Mouse (Mus musculus) ovary, postnatal 36 days (tissue): ENCODE results near the gene Mta2.

Experiments used
- DNase-seq: peaks from one replicate; pipeline ENCODE4 v3.0.0; 2022; ENCODE audit warnings: low spot score, mixed read lengths

Gene Mta2

GRCm38 (mm10) chr19:8929224-8930088 is 12.2 kb upstream of the Mta2 start, which contains the start of the genes Rom1 and Eml3:
Gene Rom1 (minus strand): TSS chr19:8929356.
Gene Eml3 (plus strand): TSS chr19:8929552.
- DNase-seq, result peak; percentile 87

- no peak for DNase-seq
Observed at GRCm38 (mm10) chr19:8930117-8930516, 11.6 kb upstream of the Mta2 start.

- DNase-seq, result no peak
Observed at GRCm38 (mm10) chr19:8930771-8931170, 10.9 kb upstream of the Mta2 start.

DNA sequence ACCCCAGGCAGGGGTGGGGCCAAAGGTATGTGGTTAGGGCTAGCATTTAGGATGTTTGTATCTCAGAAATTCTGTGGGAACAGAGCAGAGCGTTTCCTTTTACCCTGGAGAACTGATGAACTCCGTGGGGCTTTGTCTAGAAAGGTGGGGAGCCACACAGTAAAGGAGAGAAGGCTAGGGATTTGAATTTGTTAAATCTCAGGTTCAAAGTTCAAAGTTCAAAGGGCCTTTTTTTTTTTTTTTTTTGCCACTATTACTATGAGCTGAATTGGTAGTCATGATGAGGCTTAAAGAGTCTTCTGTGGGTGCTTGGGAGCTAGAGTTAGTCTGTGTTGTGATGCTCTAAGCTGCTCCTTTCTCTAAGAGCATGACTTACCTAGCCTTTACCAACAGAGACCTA is 4.9 kb upstream of the Mta2 start:
- no peak for DNase-seq

DNA sequence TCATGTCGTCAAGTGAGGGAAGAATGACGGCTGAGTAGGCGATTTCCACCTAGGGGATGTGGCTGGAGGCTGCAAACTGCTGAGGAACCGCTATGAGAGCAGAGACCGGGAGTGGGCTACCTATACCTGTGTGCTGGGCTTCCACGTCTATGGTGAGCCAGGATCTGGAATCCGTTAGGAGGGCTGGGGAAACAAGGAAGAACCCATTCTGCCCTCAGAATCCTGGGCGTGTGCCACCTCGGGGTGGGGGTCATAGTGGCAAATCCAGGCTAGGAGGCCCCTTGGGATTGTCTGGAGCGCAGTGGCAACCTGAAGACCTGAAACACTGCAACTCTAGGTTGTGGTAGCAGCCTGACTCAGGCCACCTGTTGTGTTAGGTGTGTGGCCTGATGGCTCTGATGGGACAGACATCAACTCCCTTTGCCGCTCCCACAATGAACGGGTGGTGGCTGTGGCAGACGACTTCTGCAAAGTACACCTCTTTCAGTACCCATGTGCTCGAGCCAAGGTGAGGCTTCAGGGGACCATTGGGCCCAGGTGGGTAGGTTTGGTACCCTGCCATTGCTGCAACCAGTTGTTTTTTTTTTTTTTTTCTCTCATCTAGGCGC is 1.0 kb upstream of the Mta2 start:
- DNase-seq, result no peak

DNA sequence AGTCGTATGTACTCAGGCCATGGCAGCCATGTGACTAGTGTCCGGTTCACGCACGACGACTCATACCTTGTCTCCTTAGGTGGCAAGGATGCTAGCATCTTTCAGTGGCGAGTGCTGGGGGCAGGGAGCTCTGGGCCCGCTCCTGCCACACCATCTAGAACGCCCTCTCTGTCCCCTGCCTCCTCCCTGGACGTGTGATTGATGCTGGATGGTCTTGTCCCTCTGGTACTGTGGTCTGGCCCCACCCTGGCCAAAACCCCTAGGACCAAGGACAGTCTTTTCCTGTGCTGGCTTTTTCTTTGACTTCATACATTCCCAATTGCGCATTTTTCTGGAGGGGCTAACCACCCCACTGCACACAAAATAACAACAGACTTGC is 550 bp upstream of the Mta2 start:
- no peak for DNase-seq

DNA sequence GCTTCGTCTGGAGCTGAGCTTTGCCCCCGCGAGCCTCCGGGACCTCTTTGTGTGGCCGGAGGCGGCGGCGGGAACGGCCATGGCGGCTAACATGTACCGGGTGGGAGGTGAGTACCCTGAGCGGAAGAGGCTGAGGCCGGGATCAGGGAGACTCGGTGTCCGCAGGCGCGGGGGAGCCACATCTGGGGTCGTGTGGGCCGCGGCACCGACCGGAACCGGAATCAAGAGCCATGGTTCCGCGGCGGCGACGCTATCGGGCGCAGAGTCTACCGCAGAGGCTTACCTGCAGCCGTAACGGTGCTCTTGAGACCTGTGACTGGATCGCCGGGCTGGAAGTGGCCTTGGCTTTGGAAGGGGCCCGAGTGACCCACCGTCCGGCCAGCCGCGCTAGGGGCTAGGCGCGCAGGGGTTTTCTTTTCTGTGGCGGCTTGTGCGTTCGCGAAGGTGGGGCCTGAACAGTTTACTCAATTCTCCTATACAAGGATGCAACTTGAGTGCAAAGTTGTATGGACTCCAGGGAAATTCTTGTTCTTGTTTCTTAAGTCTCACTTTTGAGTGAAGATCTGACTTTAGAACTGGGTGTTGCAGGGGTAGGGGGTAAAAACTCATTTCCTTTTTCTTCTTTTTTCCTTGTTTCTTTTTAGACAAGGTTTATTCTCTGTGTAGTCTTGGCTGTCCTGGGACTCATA is 745 bp downstream of the Mta2 start:
- DNase-seq, result no peak

- no peak for DNase-seq
Observed at GRCm38 (mm10) chr19:8943047-8943446, 1.4 kb downstream of the Mta2 start.

DNA sequence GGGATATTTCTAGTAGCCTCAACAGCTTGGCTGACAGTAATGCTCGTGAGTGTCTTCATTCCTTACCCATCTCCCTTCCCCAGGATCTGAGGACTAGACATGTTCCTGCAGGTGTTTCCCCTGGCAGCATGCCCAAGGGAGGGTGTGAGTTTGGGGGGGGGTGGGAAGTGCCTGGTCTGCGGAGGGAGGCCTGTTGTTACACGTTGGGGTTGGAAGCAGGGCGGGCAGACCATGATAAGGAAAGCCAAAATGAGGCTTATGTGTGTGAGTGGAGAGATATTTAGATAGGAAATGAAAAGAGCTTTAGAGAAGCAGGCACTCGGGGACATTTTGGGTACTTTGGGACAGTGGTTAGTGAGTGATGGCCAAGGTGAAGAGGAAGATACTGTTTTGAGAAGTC is 2.4 kb downstream of the Mta2 start:
- no peak for DNase-seq

DNA sequence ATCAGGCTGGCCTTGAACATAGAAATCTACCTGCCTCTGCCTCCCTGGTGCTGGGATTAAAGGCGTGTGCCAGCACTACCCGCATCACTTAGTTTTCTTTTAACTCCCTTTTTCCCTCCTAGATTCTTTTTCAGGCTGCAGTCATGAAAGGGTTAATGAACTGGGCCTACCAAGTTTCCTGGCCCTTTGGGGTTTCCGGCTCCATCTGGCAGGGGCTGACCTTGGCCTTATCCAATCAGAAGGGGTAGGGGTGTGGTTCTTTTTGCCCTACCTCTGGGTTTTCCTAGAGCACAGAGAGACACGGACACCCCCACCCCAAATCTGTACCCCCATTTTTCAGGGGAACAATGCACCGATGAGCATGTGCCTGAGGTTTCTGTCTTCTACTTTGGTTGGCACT is 3.1 kb downstream of the Mta2 start:
- peak; percentile 68 for DNase-seq

GRCm38 (mm10) chr19:8945251-8945650 is 3.6 kb downstream of the Mta2 start:
- no peak for DNase-seq

- DNase-seq, result no peak
Observed at GRCm38 (mm10) chr19:8946929-8947328, 5.3 kb downstream of the Mta2 start.

DNA sequence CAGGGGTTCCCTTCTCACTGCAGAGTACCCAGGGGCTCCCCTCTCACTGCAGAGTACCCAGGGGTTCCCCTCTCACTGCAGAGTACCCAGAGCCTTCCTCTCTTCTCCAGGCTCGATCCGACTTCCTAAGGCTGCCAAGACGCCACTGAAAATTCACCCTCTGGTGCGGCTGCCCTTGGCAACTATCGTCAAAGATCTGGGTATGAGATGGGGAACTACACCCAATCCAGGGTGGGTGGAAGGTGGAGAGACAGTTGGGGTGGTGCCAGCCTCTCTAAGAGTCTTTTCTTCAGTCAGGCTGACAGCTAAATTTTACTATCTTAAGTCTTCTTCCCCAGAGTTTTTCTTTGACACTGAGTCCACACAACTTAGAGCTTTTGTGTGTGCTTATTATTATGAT is 8.5 kb downstream of the Mta2 start:
- DNase-seq, result no peak

DNA sequence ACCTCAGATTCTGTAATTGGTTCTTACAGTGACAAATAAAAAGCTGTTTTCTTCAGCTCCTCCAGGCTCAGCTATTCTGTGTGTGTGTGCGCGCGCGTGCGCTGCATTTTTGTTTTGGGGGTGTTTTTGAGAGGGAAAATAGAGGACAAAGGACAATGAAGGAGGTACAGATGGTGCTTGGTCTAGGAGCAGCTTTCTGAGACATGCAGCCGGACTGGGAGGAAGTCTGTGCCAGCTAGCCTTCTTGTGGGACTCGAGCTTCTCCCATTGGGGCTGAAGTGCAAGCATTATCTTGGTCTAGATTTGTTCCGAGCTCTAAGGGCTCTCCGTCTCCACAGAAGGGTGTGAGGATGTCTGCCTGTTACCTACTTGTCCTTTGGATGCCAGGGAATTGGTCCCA is 10.6 kb downstream of the Mta2 start:
- no peak for DNase-seq

GRCm38 (mm10) chr19:8953135-8954039 is 11.7 kb downstream of the Mta2 start, which contains the start of gene Tut1:
Gene Tut1 (plus strand): TSS chr19:8953847.
- peak; percentile 82 for DNase-seq

- DNase-seq, result no peak
Observed at GRCm38 (mm10) chr19:8954171-8954570, 12.5 kb downstream of the Mta2 start.

DNA sequence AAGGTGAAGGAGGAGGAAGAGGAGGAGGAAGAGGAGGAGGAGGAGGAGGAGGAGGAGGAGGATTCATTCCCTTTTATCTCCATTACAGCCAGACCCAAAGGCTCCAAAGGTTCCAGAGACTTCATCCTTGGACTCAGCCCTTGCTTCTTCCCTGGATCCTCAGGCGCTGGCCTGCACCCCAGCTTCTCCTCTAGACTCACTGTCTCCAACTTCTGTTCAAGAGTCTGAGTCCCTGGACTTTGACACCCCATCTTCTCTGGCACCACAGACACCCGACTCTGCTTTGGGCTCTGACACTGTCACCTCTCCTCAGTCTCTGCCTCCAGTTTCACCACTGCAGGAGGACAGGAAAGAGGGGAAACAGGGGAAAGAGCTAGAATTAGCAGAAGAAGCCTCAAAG is 20.6 kb downstream of the Mta2 start:
- no peak for DNase-seq

DNA sequence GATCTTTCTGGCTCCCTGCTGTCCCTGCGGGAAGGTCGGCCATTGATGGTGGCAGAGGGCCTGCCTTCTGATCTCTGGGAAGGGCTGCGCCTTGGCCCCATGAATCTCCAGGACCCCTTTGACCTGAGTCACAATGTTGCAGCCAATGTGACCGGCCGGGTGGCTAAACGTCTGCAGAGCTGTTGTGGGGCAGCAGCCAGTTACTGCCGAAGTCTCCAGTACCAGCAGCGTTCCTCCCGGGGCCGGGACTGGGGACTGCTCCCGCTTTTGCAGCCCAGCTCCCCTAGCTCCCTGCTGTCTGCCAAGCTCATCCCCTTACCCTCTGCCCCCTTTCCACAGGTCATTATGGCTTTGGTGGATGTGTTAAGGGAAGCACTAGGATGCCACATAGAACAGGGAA is 23.4 kb downstream of the Mta2 start:
- DNase-seq, result no peak

GRCm38 (mm10) chr19:8965771-8966170 is 24.1 kb downstream of the Mta2 start:
- DNase-seq, result peak; percentile 52

DNA sequence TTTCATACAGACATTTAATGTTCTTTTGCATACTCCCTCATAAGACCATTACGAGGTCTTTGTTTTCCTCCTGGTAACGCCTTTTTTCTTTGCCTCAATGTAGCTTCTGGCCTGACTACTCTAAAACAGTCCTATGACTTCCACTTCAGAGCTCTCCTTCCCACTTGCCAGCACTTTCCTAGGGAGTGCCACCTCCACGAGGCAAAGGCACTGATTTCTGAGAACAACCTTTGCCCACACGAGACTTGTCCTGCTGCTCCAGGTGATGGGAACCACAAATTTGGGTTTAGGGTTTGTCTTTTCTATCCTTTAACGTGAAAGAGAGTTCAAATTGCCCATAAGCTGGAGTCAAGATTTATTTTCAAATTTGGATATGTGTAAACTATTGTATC is 24.5 kb downstream of the Mta2 start:
- DNase-seq, result no peak

DNA sequence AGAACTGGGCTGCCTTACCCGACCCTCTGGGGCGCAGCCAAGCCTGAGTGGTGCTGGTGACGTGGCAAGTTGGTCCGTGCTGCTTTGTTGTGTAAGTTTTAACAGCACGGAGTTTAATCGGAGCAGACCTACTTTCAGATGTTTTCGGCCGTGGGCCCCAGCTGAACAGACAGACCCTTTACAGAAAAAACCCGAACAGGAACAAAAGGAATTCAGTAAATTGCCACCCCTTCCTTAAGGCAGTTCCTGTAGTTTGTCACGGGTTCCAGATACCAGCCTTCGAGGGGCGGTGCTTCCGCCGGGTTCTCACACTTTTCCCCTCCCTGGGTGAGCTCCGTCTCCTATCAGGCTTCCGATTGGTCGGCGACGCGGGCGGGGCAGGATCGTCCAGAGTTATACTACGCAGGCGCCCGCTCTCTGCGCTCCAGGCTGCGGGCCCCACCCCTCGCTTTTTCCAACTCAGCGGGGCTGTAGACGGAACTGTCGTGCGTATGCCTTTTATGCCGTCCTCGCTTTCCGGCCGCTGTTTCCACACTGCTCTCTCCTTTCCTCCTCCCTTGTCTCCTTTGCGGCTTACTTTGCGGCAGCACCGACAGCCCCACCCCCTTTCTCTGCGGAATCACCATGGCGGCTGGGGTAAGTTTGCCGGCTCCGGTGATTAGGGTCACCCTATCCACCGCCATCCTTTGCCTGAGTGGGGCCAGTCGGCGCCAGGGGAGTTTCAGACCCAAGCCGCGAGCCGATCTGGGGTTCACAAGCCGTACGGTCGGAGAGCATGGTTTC is 25.1 kb downstream of the Mta2 start, which contains the start of gene Eef1g:
Gene Eef1g (plus strand): TSS at position 452 of the 783 bp plus-strand sequence.
- peak; percentile 98 for DNase-seq
